Mouse (Mus musculus) megakaryocyte, embryonic 14.5 days (primary cell): ENCODE data around the gene Jmjd1c.

Experiments
- FLI1 ChIP-seq: IDR thresholded peaks from 2 replicates; pipeline ENCODE4 v1.6.1; 2012; ENCODE audit warnings: low read length, inconsistent platforms, mixed read lengths
- GATA1 ChIP-seq: IDR thresholded peaks from 3 replicates; pipeline ENCODE4 v1.6.1; 2012; ENCODE audit warnings: mixed read lengths, low read length, inconsistent platforms, borderline replicate concordance

GRCm38 (mm10) chr10:67055867-67056856 lies 39.8 kb upstream of the Jmjd1c start:
- no peak for TF ChIP-seq GATA1
- no peak for TF ChIP-seq FLI1
